Mouse (Mus musculus): Measurements from ENCODE around the gene Kcns1. TPM values are rescaled to one million over a fixed set of nuclear protein-coding genes. Genes with fewer than 3 reads are reported as not detected.

Kcns1 gene
- polyA plus RNA-seq (2014; fragmentation: Illumina TruSeq; extraction: RNeasy Lipid Tissue Mini Kit (QIAGEN cat#74804); ENCODE audit: low read depth, low replicate concordance): not detected

DNA sequence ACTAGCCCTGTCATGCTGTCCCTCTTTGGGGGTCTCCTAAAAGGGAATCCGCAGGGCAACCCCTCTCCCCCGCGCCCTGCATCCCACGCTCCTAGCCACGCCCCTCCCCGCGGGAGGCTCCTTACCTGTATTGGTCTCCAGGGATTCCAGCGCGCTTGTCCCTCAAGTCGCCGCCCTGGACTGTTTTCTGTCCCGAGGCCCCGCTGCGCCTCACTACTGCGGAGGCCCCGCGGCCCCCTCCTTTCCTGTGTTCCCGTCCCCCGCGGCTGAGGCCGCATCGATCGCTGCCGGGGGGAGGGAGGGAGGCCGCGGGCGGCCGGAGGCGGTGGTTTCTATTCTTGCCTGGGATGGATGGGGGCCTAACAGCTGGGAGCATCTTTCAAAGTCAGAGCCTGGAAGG is at the start of gene Kcns1:
Gene Kcns1, minus strand, starts transcription at position 212 of the 400 bp plus-strand sequence.

GRCm38 (mm10) chr2:164199626-164200327 is 28.9 kb upstream of the Kcns1 start, which contains the start of gene Wfdc15a:
Gene Wfdc15a, minus strand, starts transcription at chr2:164200130.

DNA sequence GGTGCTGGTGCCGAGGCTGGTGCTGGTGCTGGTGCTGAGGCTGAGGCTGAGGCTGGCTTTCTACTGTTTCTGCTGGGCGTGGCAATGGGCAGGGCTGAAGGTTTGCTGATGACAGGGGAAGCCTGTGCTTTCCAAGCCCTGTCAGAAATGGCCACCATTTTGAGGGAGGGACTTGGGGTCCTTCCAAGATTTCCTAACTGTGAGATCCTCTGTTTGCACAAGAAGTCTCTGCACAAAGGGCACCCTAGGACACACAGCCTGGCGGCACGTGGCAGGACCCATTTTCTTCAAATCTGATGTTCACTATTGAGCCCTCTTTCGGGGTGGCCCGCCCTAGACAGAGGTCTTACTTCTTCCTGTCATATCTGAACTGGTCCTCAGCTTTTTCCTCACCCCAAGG is 19.7 kb upstream of the Kcns1 start, which contains the start of gene Wfdc12:
Gene Wfdc12, minus strand, starts transcription at position 33 of the 400 bp plus-strand sequence.

DNA sequence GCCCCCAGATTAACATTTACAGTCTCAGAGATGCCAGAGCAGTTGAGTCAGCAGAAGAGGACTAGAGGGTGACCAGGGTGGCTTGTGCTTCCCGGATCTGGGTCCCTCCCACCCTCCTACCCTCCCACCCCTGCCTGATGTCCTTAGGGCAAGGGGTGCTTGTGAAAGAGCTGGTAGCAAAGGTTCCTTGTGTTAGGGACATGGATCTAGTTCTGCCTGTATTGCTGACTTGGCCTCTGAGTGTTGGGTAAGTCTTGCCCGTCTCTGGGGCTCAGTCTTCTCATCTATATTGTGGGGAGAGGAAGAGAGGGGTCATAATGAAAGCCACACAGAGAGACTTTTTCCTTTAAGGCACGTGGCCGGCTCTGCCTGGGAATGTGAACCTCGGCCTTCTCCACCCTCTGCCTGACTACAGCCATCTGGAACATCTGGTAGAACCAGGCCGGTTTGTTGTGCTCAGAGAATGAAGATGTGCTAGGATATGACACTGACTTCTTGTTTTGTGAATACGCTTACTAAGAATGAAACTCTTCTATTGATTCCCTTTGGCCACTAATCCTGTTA is 11.9 kb upstream of the Kcns1 start, which contains the start of gene Wfdc5:
Gene Wfdc5, minus strand, starts transcription at position 51 of the 564 bp plus-strand sequence.

Other genes starting within 250 kb of the Kcns1 start
- 394 TPM for gene Ywhab, start 176.2 kb downstream of the Kcns1 start, polyA plus RNA-seq (2014; fragmentation: Illumina TruSeq; extraction: RNeasy Lipid Tissue Mini Kit (QIAGEN cat#74804); ENCODE audit: low read depth, low replicate concordance)
- gene Pabpc1l, start 145.7 kb downstream of the Kcns1 start, polyA plus RNA-seq (2014; fragmentation: Illumina TruSeq; extraction: RNeasy Lipid Tissue Mini Kit (QIAGEN cat#74804); ENCODE audit: low read depth, low replicate concordance): 1.6 TPM
- gene Stk4, start 100.8 kb downstream of the Kcns1 start, polyA plus RNA-seq (2014; fragmentation: Illumina TruSeq; extraction: RNeasy Lipid Tissue Mini Kit (QIAGEN cat#74804); ENCODE audit: low read depth, low replicate concordance): 81.9 TPM
- 15.3 TPM for gene Tomm34, start 99.9 kb downstream of the Kcns1 start, polyA plus RNA-seq (2014; fragmentation: Illumina TruSeq; extraction: RNeasy Lipid Tissue Mini Kit (QIAGEN cat#74804); ENCODE audit: low read depth, low replicate concordance)
- gene Wfdc5, start 11.6 kb upstream of the Kcns1 start, polyA plus RNA-seq (2014; fragmentation: Illumina TruSeq; extraction: RNeasy Lipid Tissue Mini Kit (QIAGEN cat#74804); ENCODE audit: low read depth, low replicate concordance): not detected
- not detected for gene Wfdc12, start 19.5 kb upstream of the Kcns1 start, polyA plus RNA-seq (2014; fragmentation: Illumina TruSeq; extraction: RNeasy Lipid Tissue Mini Kit (QIAGEN cat#74804); ENCODE audit: low read depth, low replicate concordance)
- gene Wfdc15a, start 29.0 kb upstream of the Kcns1 start, polyA plus RNA-seq (2014; fragmentation: Illumina TruSeq; extraction: RNeasy Lipid Tissue Mini Kit (QIAGEN cat#74804); ENCODE audit: low read depth, low replicate concordance): not detected
- not detected for gene Wfdc15b, start 50.5 kb upstream of the Kcns1 start, polyA plus RNA-seq (2014; fragmentation: Illumina TruSeq; extraction: RNeasy Lipid Tissue Mini Kit (QIAGEN cat#74804); ENCODE audit: low read depth, low replicate concordance)
- gene Svs2, start 67.4 kb upstream of the Kcns1 start, polyA plus RNA-seq (2014; fragmentation: Illumina TruSeq; extraction: RNeasy Lipid Tissue Mini Kit (QIAGEN cat#74804); ENCODE audit: low read depth, low replicate concordance): not detected
- gene Svs3b, start 85.5 kb upstream of the Kcns1 start, polyA plus RNA-seq (2014; fragmentation: Illumina TruSeq; extraction: RNeasy Lipid Tissue Mini Kit (QIAGEN cat#74804); ENCODE audit: low read depth, low replicate concordance): not detected
- not detected for gene Svs4, start 107.3 kb upstream of the Kcns1 start, polyA plus RNA-seq (2014; fragmentation: Illumina TruSeq; extraction: RNeasy Lipid Tissue Mini Kit (QIAGEN cat#74804); ENCODE audit: low read depth, low replicate concordance)
- gene Svs3a, start 118.2 kb upstream of the Kcns1 start, polyA plus RNA-seq (2014; fragmentation: Illumina TruSeq; extraction: RNeasy Lipid Tissue Mini Kit (QIAGEN cat#74804); ENCODE audit: low read depth, low replicate concordance): not detected
- gene Svs6, start 145.6 kb upstream of the Kcns1 start, polyA plus RNA-seq (2014; fragmentation: Illumina TruSeq; extraction: RNeasy Lipid Tissue Mini Kit (QIAGEN cat#74804); ENCODE audit: low read depth, low replicate concordance): not detected
- not detected for gene Svs5, start 161.6 kb upstream of the Kcns1 start, polyA plus RNA-seq (2014; fragmentation: Illumina TruSeq; extraction: RNeasy Lipid Tissue Mini Kit (QIAGEN cat#74804); ENCODE audit: low read depth, low replicate concordance)
- not detected for gene Slpi, start 218.0 kb upstream of the Kcns1 start, polyA plus RNA-seq (2014; fragmentation: Illumina TruSeq; extraction: RNeasy Lipid Tissue Mini Kit (QIAGEN cat#74804); ENCODE audit: low read depth, low replicate concordance)
- not detected for gene Rbpjl, start 232.0 kb upstream of the Kcns1 start, polyA plus RNA-seq (2014; fragmentation: Illumina TruSeq; extraction: RNeasy Lipid Tissue Mini Kit (QIAGEN cat#74804); ENCODE audit: low read depth, low replicate concordance)
- gene Matn4, start 234.0 kb upstream of the Kcns1 start, polyA plus RNA-seq (2014; fragmentation: Illumina TruSeq; extraction: RNeasy Lipid Tissue Mini Kit (QIAGEN cat#74804); ENCODE audit: low read depth, low replicate concordance): not detected